Mouse (Mus musculus) forebrain, embryonic 10.5 days (tissue): Measurements from ENCODE around the gene Zfp385b. TPM values are rescaled to one million over a fixed set of nuclear protein-coding genes. Genes with fewer than 3 reads are reported as not detected.

Experiments
- DNase-seq: peaks from one replicate; pipeline ENCODE4 v3.0.0-alpha.2; 2017; ENCODE audit warnings: low spot score; ENCODE audit errors: extremely low spot score
- H3K27ac ChIP-seq: fragments of 300-500 bp; sonication (generic); 2 replicates; pipeline ENCODE4 v1.5.1; 2016; ENCODE audit warnings: mild to moderate bottlenecking
- H3K27me3 ChIP-seq: fragments of 300-500 bp; sonication (generic); 2 replicates; pipeline ENCODE4 v1.6.1; 2016; ENCODE audit warnings: mild to moderate bottlenecking; ENCODE audit not compliant: poor library complexity, severe bottlenecking
- H3K36me3 ChIP-seq: fragments of 300-500 bp; sonication (generic); replicated peaks from 2 replicates; pipeline ENCODE4 v1.6.1; 2016; ENCODE audit warnings: mild to moderate bottlenecking, moderate library complexity
- H3K4me1 ChIP-seq: fragments of 300-500 bp; sonication (generic); 2 replicates; pipeline ENCODE4 v1.6.1; 2016
- H3K4me3 ChIP-seq: fragments of 300-500 bp; sonication (generic); 2 replicates; pipeline ENCODE4 v1.5.1; 2016; ENCODE audit warnings: mild to moderate bottlenecking, moderate library complexity
- H3K9me3 ChIP-seq: fragments of 300-500 bp; sonication (generic); 2 replicates; pipeline ENCODE4 v1.6.1; 2016; ENCODE audit warnings: mild to moderate bottlenecking, moderate library complexity
- WGBS: fragments of 180-500 bp; shearing (Covaris S2); methylation state at CpG from one replicate; pipeline ENCODE4 v1.1.7; 2016; 5-methylcytosine and 5-hydroxymethylcytosine counted together
- polyA plus RNA-seq: library from polyadenylated mRNA; unstranded; fragments of >200 nt; fragmentation: Nextera tagmentation; extraction: Ambion mirVana; gene quantifications from 2 replicates; pipeline ENCODE4 v1.2.1, GENCODE M21; 2016

Zfp385b gene
- polyA plus RNA-seq, 1 experiment from 2014 or later: 0.72 TPM

DNA sequence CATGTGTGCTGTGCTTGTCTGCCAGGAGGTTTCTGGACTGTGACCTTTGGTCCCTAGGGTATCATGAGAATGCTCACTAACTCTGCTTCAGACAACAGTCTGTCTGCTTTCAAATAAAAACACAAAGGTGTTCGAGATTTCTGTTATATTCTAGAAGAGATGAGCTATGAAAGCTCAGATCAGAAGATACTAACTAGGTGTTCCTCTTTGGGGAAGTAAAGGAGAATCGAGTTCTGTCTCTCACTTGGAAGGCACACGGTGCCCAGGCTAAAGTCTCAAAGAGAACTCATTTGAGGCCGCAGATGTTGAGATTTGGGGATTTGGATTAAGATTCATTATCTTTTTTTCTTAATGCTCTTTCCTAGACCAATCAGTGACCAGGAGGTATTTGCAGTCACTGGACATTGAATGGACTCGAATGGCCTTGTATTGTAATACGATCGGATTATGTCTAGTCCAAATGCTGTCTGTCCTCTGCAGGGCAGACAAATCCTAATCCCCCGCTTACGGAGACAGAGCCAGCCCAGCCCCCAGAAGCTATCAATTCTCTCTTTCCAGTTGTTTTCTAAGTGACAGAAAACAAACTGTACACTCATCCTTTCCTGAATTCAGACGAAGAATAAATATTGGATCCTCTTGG is 42.3 kb downstream of the Zfp385b start:
- Histone ChIP-seq H3K36me3 (no peaks in the 10 kb centered on the region), H3K4me3 (no peak overlapping the region), H3K9me3 (no peaks in the 10 kb centered on the region), H3K27ac (no peak overlapping the region), H3K4me1 (peaks cover 34% of the 10 kb centered on the region), H3K27me3 (no peaks in the 10 kb centered on the region; the same call in 1 of the 2 replicates)
- 28% methylated on average over 10 of the region's 10 CpGs for WGBS
- DNase-seq: no peak

GRCm38 (mm10) chr2:77775247-77775880 is 44.1 kb downstream of the Zfp385b start:
- Histone ChIP-seq H3K27me3 (no peaks in the 10 kb centered on the region; the same call in 1 of the 2 replicates), H3K4me3 (no peak overlapping the region), H3K4me1 (peaks cover 34% of the 10 kb centered on the region), H3K9me3 (no peaks in the 10 kb centered on the region), H3K36me3 (no peaks in the 10 kb centered on the region), H3K27ac (no peak overlapping the region)
- no peak for DNase-seq
- 73% methylated on average over 15 of the region's 15 CpGs for WGBS

- no peak overlapping the region for H3K27ac ChIP-seq
- no peaks in the 10 kb centered on the region for H3K36me3 ChIP-seq
- H3K27me3 ChIP-seq: no peaks in the 10 kb centered on the region; the same call in 1 of the 2 replicates
- no peak overlapping the region for H3K4me3 ChIP-seq
- no peak for DNase-seq
- 94% methylated on average over 8 of the region's 8 CpGs for WGBS
- H3K4me1 ChIP-seq: 0 out of 2 replicates have a peak, but pooled peaks cover 5% of the 10 kb centered on the region
- H3K9me3 ChIP-seq: no peaks in the 10 kb centered on the region
Observed at GRCm38 (mm10) chr2:77770056-77770697, 49.3 kb downstream of the Zfp385b start.

DNA sequence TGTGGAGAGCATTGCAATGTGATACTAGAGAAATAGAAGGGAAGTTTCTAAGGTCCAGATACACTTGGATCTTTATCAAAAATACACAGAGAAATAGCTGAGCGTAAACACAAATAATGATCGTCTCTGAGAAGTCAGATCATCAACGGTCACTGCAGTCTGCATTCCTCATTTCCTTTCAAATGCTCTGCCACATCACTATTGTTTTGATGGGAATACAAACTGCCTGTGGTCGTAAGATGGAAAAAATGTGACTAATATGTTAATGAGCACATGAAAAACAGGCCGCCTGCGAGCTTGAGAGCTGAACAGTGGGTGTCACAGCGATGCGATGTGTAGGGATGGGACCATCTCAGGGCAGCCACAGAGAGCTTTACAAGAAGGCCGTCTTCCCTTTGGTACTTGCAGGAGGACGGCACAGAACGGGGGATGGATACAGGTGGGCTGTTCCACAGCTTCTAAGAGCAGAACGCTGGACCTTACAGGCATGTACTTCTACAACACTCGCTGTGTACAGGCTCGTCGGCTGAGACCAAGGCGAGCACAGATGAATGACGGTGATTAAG is 51.0 kb downstream of the Zfp385b start:
- Histone ChIP-seq H3K9me3 (no peaks in the 10 kb centered on the region), H3K36me3 (no peaks in the 10 kb centered on the region), H3K4me1 (0 out of 2 replicates have a peak, but pooled peaks cover 3% of the 10 kb centered on the region), H3K27me3 (no peaks in the 10 kb centered on the region), H3K27ac (no peak overlapping the region), H3K4me3 (no peak overlapping the region)
- DNase-seq: no peak
- WGBS: 86% methylated on average over 17 of the region's 17 CpGs

DNA sequence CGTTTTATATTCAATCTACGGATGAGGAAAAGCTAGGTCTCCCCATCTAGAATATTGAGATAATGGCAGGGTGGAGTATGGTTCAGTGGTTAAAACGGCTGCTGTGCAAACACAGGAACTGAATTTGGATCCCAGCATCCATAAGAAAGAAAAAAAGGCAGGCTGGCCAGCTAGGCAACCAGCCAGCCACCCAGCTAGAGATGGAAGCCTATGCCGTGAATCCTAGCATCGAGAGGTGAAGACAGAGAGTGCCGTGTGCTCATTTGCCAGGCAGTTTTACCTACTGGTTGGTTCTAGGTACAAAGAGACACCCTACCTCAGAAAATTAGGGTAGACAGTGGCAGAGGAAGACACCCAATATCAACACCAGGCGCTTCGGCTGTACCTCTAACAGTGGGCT is 57.5 kb downstream of the Zfp385b start:
- Histone ChIP-seq H3K27me3 (no peaks in the 10 kb centered on the region), H3K4me3 (no peak overlapping the region), H3K9me3 (no peaks in the 10 kb centered on the region), H3K36me3 (no peaks in the 10 kb centered on the region), H3K4me1 (no peaks in the 10 kb centered on the region), H3K27ac (no peak overlapping the region)
- 96% methylated on average over 8 of the region's 8 CpGs for WGBS
- DNase-seq: no peak

- H3K27me3 ChIP-seq: no peaks in the 10 kb centered on the region
- H3K4me1 ChIP-seq: peaks cover 10% of the 10 kb centered on the region
- WGBS: 88% methylated on average over 15 of the region's 15 CpGs
- no peak overlapping the region for H3K27ac ChIP-seq
- no peak for DNase-seq
- no peaks in the 10 kb centered on the region for H3K36me3 ChIP-seq
- no peak overlapping the region for H3K4me3 ChIP-seq
- no peaks in the 10 kb centered on the region for H3K9me3 ChIP-seq
Observed at GRCm38 (mm10) chr2:77758403-77759071, 60.9 kb downstream of the Zfp385b start.

DNA sequence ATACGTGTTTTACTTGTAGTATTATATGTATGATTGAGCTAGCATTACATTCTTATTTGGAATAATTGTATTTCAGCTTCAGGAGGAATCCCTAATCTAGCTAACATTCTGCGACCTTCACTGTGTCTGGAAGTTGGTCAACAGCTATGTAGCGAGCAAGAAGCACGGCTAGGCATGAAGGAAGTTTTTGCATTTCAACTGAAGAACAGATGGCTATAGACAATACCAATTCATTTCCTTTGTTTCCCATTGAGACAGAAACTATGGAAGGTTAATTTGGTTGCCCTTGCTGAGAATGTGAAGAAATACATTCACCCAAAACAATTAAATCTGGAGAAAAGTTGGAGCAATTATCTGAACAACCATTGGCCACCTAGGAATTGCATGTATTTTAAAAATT is 66.9 kb downstream of the Zfp385b start:
- 66% methylated on average over 4 of the region's 4 CpGs for WGBS
- Histone ChIP-seq H3K4me1 (peaks cover 13% of the 10 kb centered on the region), H3K27me3 (no peaks in the 10 kb centered on the region)

GRCm38 (mm10) chr2:77749631-77750030 is 69.8 kb downstream of the Zfp385b start:
- H3K4me3 ChIP-seq: no peak overlapping the region
- no peaks in the 10 kb centered on the region for H3K27me3 ChIP-seq
- H3K4me1 ChIP-seq: peaks cover 10% of the 10 kb centered on the region
- DNase-seq: no peak
- H3K9me3 ChIP-seq: no peaks in the 10 kb centered on the region
- 81% methylated on average over 3 of the region's 3 CpGs for whole genome bisulfite sequencing
- no peaks in the 10 kb centered on the region for H3K36me3 ChIP-seq
- no peak overlapping the region for H3K27ac ChIP-seq

More for the DNA sequence above, 66.9 kb downstream of the Zfp385b start:
- no peak overlapping the region for H3K4me3 ChIP-seq
- H3K36me3 ChIP-seq: no peaks in the 10 kb centered on the region
- H3K9me3 ChIP-seq: no peaks in the 10 kb centered on the region
- DNase-seq: no peak
- no peak overlapping the region for H3K27ac ChIP-seq

DNA sequence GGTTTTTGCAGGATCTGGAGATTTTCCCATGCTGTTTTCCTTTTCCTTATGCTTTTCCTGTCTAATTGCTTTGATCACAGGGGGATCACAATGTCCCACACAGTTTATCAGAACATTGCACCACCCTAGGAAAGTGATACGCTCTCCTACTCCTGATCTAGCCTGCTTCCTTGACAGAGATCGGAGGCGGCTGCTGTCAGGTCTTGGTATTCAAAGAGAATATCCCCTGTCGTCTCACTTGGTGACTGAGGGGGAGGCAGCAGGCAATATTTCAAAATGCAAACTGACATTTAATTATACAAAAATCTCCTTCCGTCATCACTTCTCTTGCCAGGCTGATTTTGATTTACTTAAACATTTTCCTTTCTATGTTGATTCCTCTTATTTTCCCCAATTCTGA is 73.0 kb downstream of the Zfp385b start:
- H3K36me3 ChIP-seq: no peaks in the 10 kb centered on the region
- 91% methylated on average over 5 of the region's 5 CpGs for WGBS
- H3K4me3 ChIP-seq: no peak overlapping the region
- no peak for DNase-seq
- no peak overlapping the region for H3K27ac ChIP-seq
- H3K4me1 ChIP-seq: no peaks in the 10 kb centered on the region
- no peaks in the 10 kb centered on the region for H3K9me3 ChIP-seq
- H3K27me3 ChIP-seq: no peaks in the 10 kb centered on the region

- no peaks in the 10 kb centered on the region for H3K36me3 ChIP-seq
- no peak overlapping the region for H3K27ac ChIP-seq
- no peaks in the 10 kb centered on the region for H3K4me1 ChIP-seq
- DNase-seq: no peak
- no peak overlapping the region for H3K4me3 ChIP-seq
- no peaks in the 10 kb centered on the region for H3K9me3 ChIP-seq
- 97% methylated on average over 7 of the region's 7 CpGs for WGBS
- no peaks in the 10 kb centered on the region for H3K27me3 ChIP-seq
Observed at GRCm38 (mm10) chr2:77745246-77745645, 74.2 kb downstream of the Zfp385b start.

DNA sequence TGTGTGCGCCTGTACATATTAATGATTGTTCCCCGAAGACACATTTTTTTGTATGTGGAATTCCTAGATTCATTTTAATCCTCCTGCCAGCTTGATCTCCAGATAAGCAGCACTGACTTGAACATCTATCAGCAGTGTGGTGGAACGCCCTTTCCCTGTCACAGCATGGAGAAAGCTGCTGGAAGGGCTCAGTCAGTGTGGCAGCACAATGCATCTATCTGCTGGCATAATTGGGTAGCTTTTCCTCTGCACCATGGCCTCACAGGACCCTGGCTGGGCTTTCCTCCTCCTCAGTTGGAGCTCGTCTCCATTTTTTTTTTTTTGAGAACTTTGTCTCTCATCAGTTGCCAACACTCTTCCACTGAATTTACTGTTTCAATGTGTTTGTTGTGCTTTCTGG is 77.1 kb downstream of the Zfp385b start:
- WGBS: 79% methylated on average over 4 of the region's 4 CpGs
- no peaks in the 10 kb centered on the region for H3K36me3 ChIP-seq
- no peaks in the 10 kb centered on the region for H3K27me3 ChIP-seq
- no peak overlapping the region for H3K27ac ChIP-seq
- H3K4me3 ChIP-seq: no peak overlapping the region
- H3K4me1 ChIP-seq: no peaks in the 10 kb centered on the region
- H3K9me3 ChIP-seq: no peaks in the 10 kb centered on the region
- DNase-seq: no peak

DNA sequence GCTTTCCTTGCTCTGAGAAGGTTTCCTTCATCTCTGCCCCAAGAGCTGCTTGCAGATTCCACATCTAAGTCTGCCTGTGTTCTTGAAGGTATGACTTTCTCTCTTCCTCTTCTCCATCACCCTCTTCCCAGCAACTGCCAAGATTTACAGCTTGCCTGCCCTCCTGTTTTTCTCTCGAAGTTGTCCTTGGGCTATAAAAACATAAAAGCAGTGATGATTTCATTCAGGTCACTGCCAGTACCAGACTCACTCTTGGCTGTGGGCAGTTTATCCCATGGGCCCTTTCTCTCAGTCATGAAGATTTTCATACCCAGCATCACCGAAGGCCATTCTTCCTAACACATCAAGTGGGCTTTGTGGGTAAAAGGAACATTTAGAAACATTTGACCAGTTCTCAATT is 89.2 kb downstream of the Zfp385b start:
- Histone ChIP-seq H3K27me3 (no peaks in the 10 kb centered on the region), H3K36me3 (no peaks in the 10 kb centered on the region), H3K9me3 (no peaks in the 10 kb centered on the region), H3K27ac (no peak overlapping the region), H3K4me1 (no peaks in the 10 kb centered on the region), H3K4me3 (no peak overlapping the region)
- 95% methylated on average over 2 of the region's 2 CpGs for WGBS
- DNase-seq: no peak
